Mouse (Mus musculus) embryo, embryonic 10.5 days (tissue): ENCODE results near the gene Spsb1.

Source experiments
- DNase-seq: peaks from one replicate; pipeline ENCODE4 v3.0.0-alpha.2; 2015; ENCODE audit warnings: low spot score

The Spsb1 gene

GRCm38 (mm10) chr4:149855892-149856807 lies 98.7 kb downstream of the Spsb1 start:
- no peak for DNase-seq

GRCm38 (mm10) chr4:149855180-149855891 lies 99.5 kb downstream of the Spsb1 start:
- DNase-seq = no peak

- DNase-seq = no peak
Measured at GRCm38 (mm10) chr4:149854770-149855169, 100.1 kb downstream of the Spsb1 start.

- DNase-seq = peak; percentile 93
Measured at GRCm38 (mm10) chr4:149854301-149854708, 100.5 kb downstream of the Spsb1 start.

DNA sequence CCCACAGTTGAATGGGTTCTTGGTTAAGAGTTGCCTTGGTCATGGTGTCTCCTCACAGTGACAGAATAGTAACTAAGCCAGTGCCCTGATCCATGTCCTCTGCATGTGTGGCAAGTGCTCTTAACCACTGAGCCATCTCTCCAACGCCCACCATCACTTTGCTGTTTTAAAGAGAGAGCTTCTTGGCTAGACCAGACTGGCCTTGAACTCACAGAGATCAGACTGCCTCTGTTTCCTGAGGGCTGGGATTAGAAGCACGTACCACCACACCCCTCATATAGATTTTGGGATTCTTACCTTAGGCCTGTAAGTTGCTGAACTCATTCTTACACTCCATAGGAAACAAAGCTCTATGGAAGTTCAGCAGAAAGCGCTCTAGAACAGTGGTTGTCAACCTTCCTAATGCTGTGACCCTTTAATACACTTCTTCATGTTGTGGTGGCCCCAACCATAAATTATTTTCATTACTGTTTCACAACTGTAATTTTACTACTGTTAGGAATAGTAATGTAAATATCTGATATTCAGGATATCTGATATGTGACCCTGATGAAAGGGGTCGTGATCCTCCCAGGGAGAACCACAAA lies 101.1 kb downstream of the Spsb1 start:
- DNase-seq = no peak

DNA sequence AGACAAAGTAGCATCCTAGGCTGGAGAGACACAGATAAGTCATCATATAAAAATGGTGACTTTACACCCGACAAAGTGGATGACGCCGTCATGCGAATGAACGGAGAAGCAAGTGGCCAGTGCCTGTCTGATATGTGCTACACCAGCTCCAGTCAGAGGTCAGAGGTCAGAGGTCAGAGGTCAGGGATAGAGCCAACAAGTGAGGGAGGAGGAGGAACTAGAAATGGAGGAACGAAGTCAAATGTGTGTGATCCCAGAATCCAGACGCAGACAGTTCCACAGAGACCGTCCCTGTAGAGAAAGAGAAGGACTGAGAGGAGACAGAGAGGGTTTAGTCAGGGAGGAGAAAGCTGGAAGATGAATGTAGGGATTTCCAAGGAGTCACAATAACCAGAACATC lies 103.3 kb downstream of the Spsb1 start:
- DNase-seq = no peak

DNA sequence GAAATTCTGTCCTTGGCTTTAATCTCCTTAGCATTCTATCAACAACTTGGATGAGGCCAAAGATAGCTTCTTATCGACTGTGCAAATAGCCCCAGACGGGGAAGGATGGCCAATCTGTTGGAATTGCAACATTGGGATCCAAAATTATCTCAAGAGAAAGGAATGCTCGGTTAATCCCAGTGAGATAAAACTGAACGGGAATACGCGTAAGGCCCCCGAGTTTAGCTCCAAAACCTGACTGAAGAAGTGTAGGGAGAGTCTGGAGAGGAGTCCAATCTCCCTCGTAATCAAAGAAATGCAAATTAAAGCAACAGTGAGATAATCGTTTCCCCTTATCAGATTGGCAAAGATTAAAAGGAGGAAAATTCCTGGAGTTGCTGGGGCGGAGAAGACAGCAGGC lies 104.2 kb downstream of the Spsb1 start:
- no peak for DNase-seq

- no peak for DNase-seq
Measured at GRCm38 (mm10) chr4:149850045-149850444, 104.8 kb downstream of the Spsb1 start.

DNA sequence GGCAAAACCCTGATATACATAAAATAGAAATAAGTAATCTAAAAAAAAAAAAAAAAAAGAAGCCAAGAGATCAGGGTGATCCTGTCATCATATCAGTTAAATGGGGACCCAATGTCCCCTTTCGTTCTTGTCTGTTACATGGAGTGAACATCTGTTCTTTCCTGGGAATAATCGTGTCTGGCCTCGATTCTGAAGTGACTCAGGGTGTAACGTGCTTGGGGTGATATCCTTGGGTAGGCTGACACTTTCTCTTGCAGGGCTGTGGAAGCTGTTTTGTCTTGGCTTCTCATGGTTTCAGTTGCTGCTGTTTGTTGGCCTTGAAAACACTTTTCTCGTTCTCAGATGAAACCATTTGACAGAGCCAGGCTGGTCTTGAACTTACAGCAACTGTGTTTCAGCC lies 105.8 kb downstream of the Spsb1 start:
- DNase-seq = no peak

GRCm38 (mm10) chr4:149846861-149847631 lies 107.8 kb downstream of the Spsb1 start:
- no peak for DNase-seq
